Mouse (Mus musculus): ENCODE measurements at regions not wholly inside any gene's neighbourhood (a gene's known extent, or its start where the extent isn't known, plus 50 kb on each side); places are given as distances from the start of the nearest gene placed in this dataset.

- no peak for TF ChIP-seq EP300 (IDR thresholded peaks at IDR 0.05; ENCODE audit: low read depth)
- TF ChIP-seq CTCF (IDR thresholded peaks at IDR 0.05; ENCODE audit: low read depth) = no peak
These were observed 130.1 kb upstream of the Npvf start for GRCm38 (mm10) chr6:50784381-50784780.

Data from liver, embryonic 14.5 days (tissue).